In the genomic region with DNA sequence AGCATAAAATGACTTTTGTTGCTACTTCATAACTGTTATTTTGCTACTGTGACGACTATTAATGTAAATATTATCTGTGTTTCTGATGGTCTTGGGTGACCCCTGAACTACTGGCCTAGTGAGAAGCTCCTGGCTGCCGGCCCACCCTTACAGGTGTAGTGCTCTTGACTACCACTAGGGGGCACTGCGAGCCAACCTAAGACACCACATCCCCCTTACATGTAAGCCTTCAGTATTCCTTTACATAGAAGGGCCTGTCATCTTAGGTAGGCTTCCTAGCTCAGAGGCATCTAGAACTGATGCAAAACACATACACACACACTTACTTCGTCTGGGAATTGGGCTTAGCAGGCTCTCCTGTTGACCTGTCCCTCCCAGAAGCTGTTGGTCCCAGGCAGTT, we compare ENCODE assay signal across 8 mouse cellular contexts. TPM values are rescaled to one million over a fixed set of nuclear protein-coding genes. Genes with fewer than 3 reads are reported as not detected.
DNase-seq lines count a peak whose midpoint lies in the region; TF ChIP-seq lines count a peak whose summit lies in the region.

No protein-coding gene starts in this region.

- no peaks in the 10 kb centered on the region for H3K27me3 ChIP-seq in CH12.LX (replicated peaks)

- in situ Hi-C loops in CH12.LX (cut with MboI; ENCODE audit: low pct_ligation_motif_present, low pct_unique_long_range_greater_than_20kb, low sequenced_read_pairs), result loop anchor here (25.0 kb wide), 1 partner anchor 334 kb away; a partner anchor contains a TSS

- no peak overlapping the region for H3K4me3 ChIP-seq in CH12.LX (replicated peaks in 1 of 3; ENCODE audit: low read depth in 2 of 3, low read length in 2 of 3, poor library complexity in 1 of 3)

- peaks cover 4 to 8% of the 10 kb centered on the region in 2 experiments for H3K36me3 ChIP-seq in CH12.LX (replicated peaks in 1 of 2; ENCODE audit: control insufficient read depth in 1 of 2, insufficient read depth in 1 of 2, low read length in 1 of 2)

- peaks cover 9% of the 10 kb centered on the region for H3K9me3 ChIP-seq in CH12.LX (replicated peaks; ENCODE audit: low read length)

- H3K9ac ChIP-seq in CH12.LX (ENCODE audit: insufficient read depth, low read depth), result no peak overlapping the region; the same call in 1 of the 2 replicates

- peak overlapping the region; percentile 64 for H3K27ac ChIP-seq in CH12.LX (ENCODE audit: insufficient read depth, low read depth)

- DNase-seq in CH12.LX (ENCODE audit: extremely low read depth), result peak; percentile 84
- peak; percentile 62 to 70 for DNase-seq in adrenal gland, adult 18-20 months (ENCODE audit: low spot score in 2 of 2)
- DNase-seq in embryo, embryonic 11.5 days (ENCODE audit: low read depth, low spot score), result peak; percentile 73
- peak; percentile 68 to 74 for DNase-seq in heart, adult 9 months (ENCODE audit: low spot score in 2 of 2)
- DNase-seq in kidney, postnatal 36 days, result peak; percentile 63 to 79
- DNase-seq in lung, postnatal 10 days, result peak; percentile 77
- DNase-seq in retina, postnatal 7 days (ENCODE audit: low read depth, low spot score), result peak; percentile 61
- DNase-seq in yolk sac, embryonic 10.5 days (ENCODE audit: low spot score), result peak; percentile 71

- peaks cover 27% of the 10 kb centered on the region for H3K79me2 ChIP-seq in CH12.LX (replicated peaks; ENCODE audit: control insufficient read depth, extremely low read depth, insufficient read depth, poor library complexity, severe bottlenecking)

- no peak for TF ChIP-seq EP300 in CH12.LX (IDR thresholded peaks at IDR 0.05; ENCODE audit: low read length)

- TF ChIP-seq POLR2A in CH12.LX (IDR thresholded peaks at IDR 0.05; ENCODE audit: low read depth, low read length), result no peak

- peaks cover 29 to 63% of the 10 kb centered on the region in 2 experiments for H3K4me1 ChIP-seq in CH12.LX (ENCODE audit: control insufficient read depth in 1 of 2, insufficient read depth in 2 of 2)

- peak; percentile 99 for TF ChIP-seq RAD21 in CH12.LX (IDR thresholded peaks at IDR 0.05; ENCODE audit: low read depth, low read length)

- peak; percentile 95 to 97 for TF ChIP-seq CTCF in CH12.LX (conservative IDR thresholded peaks at IDR 0.05 in 1 of 2, IDR thresholded peaks at IDR 0.05 in 1 of 2; ENCODE audit: low read depth in 2 of 2, low read length in 2 of 2)

- dilution Hi-C loops in CH12.LX (cut with MboI; ENCODE audit: extremely low pct_ligation_motif_present, extremely low pct_unique_long_range_greater_than_20kb, low sequenced_read_pairs), result no loop called here

- H3K4me2 ChIP-seq in CH12.LX (ENCODE audit: insufficient read depth, low read depth, poor library complexity, severe bottlenecking), result 0 out of 2 replicates have a peak overlapping the region, but pooled peaks have one; percentile 8

TF ChIP-seq in CH12.LX, 34 proteins besides CTCF, POLR2A, EP300 and RAD21:
- TF ChIP-seq GABPA (IDR thresholded peaks at IDR 0.05; ENCODE audit: insufficient replicate concordance, low read depth, low read length) (no peak), MEF2A (IDR thresholded peaks at IDR 0.05; ENCODE audit: borderline replicate concordance, low read depth, low read length) (0 out of 2 replicates have a peak, but pooled peaks have one; percentile 46), TCF12 (IDR thresholded peaks at IDR 0.05; ENCODE audit: low read depth, low read length) (0 out of 2 replicates have a peak, but pooled peaks have one; percentile 19), BHLHE40 (IDR thresholded peaks at IDR 0.05; ENCODE audit: low read depth, low read length) (0 out of 2 replicates have a peak, but pooled peaks have one; percentile 34), CHD1 (IDR thresholded peaks at IDR 0.05; ENCODE audit: low read depth, low read length) (no peak), MYC (IDR thresholded peaks at IDR 0.05; ENCODE audit: low read depth, low read length) (0 out of 2 replicates have a peak, but pooled peaks have one; percentile 11), SMC3 (IDR thresholded peaks at IDR 0.05; ENCODE audit: low read depth, low read length) (peak; percentile 94), RCOR1 (conservative IDR thresholded peaks at IDR 0.05; ENCODE audit: low read depth, low read length) (no peak), ZC3H11A (IDR thresholded peaks at IDR 0.05; ENCODE audit: low read depth, low read length) (peak; percentile 83)

RNA-seq across cellular contexts. Expression of a gene that starts 41.3 kb away (rescaled TPM):
- total RNA-seq in CH12.LX (2012; rRNA removed) (73.7 and 85.1 TPM in 2 replicates), CH12.LX (2014; rRNA removed) (29.3 and 34.6 TPM in 2 replicates)
- 32.4 and 37.3 TPM in 2 replicates for polyA plus RNA-seq in CH12.LX (2012; ENCODE audit: insufficient read length, low read depth)
- total RNA-seq in adrenal gland, adult 18-20 months (2021), result 10 to 100 TPM; 50.6 to 80.7 TPM
